Mouse (Mus musculus): Measurements from ENCODE around the gene Derl3. TPM values are rescaled to one million over a fixed set of nuclear protein-coding genes. Genes with fewer than 3 reads are reported as not detected.

Gene Derl3
- total and polyA plus RNA-seq, 2 experiments from 2014 or later = 0.63 to 1.8 TPM

- Histone ChIP-seq H3K36me3 (ENCODE audit: insufficient read depth, low read length) (peaks cover 39% of the 10 kb centered on the region), H3K27me3 (ENCODE audit: insufficient read depth, low read length) (no peaks in the 10 kb centered on the region), H3K9ac (replicated peaks; ENCODE audit: low read length) (no peak overlapping the region), H3K4me2 (ENCODE audit: low read depth, low read length) (no peak overlapping the region), H3K27ac (no peak overlapping the region), H3K4me3 (ENCODE audit: low read length) (no peak overlapping the region), H3K9me3 (ENCODE audit: low read length) (no peaks in the 10 kb centered on the region), H3K4me1 (ENCODE audit: insufficient read depth, low read length) (peaks cover 4% of the 10 kb centered on the region)
- ATAC-seq (no peak), DNase-seq (ENCODE audit: low spot score) (no peak)
- 77% methylated on average over 1 of the region's 1 CpGs for WGBS
- no peak for TF ChIP-seq CTCF (IDR thresholded peaks at IDR 0.05; ENCODE audit: low read depth)
Measured at GRCm38 (mm10) chr10:75896208-75896607, 3.0 kb downstream of the Derl3 start.

- Histone ChIP-seq H3K4me2 (ENCODE audit: low read depth, low read length) (no peak overlapping the region), H3K9me3 (ENCODE audit: low read length) (no peaks in the 10 kb centered on the region), H3K4me1 (ENCODE audit: insufficient read depth, low read length) (peaks cover 4% of the 10 kb centered on the region), H3K9ac (replicated peaks; ENCODE audit: low read length) (no peak overlapping the region), H3K4me3 (ENCODE audit: low read length) (no peak overlapping the region), H3K36me3 (ENCODE audit: insufficient read depth, low read length) (peaks cover 50% of the 10 kb centered on the region), H3K27me3 (ENCODE audit: insufficient read depth, low read length) (no peaks in the 10 kb centered on the region), H3K27ac (no peak overlapping the region)
- 27% methylated on average over 6 of the region's 6 CpGs for WGBS
- peak; percentile 76 for DNase-seq (ENCODE audit: low spot score)
- no peak for ATAC-seq
- peak; percentile 85 for TF ChIP-seq CTCF (IDR thresholded peaks at IDR 0.05; ENCODE audit: low read depth)
Measured at GRCm38 (mm10) chr10:75897373-75897772, 4.2 kb downstream of the Derl3 start.

- DNase-seq (ENCODE audit: low spot score) (no peak), ATAC-seq (no peak)
- 68% methylated on average over 6 of the region's 6 CpGs for WGBS
- H3K27ac ChIP-seq = peak overlapping the region; percentile 43
- H3K4me2 ChIP-seq (ENCODE audit: low read depth, low read length) = no peak overlapping the region
- no peaks in the 10 kb centered on the region for H3K9me3 ChIP-seq (ENCODE audit: low read length)
- H3K9ac ChIP-seq (replicated peaks; ENCODE audit: low read length) = no peak overlapping the region
- peaks cover 57% of the 10 kb centered on the region for H3K36me3 ChIP-seq (ENCODE audit: insufficient read depth, low read length)
- no peak for TF ChIP-seq CTCF (IDR thresholded peaks at IDR 0.05; ENCODE audit: low read depth)
- peaks cover 4% of the 10 kb centered on the region for H3K4me1 ChIP-seq (ENCODE audit: insufficient read depth, low read length)
- H3K27me3 ChIP-seq (ENCODE audit: insufficient read depth, low read length) = no peaks in the 10 kb centered on the region
- H3K4me3 ChIP-seq (ENCODE audit: low read length) = no peak overlapping the region
Measured at GRCm38 (mm10) chr10:75898039-75898564, 4.9 kb downstream of the Derl3 start.

GRCm38 (mm10) chr10:75898846-75899245 is 5.6 kb downstream of the Derl3 start:
- peak; percentile 24 for DNase-seq (ENCODE audit: low spot score)
- TF ChIP-seq CTCF (IDR thresholded peaks at IDR 0.05; ENCODE audit: low read depth) = no peak
- Histone ChIP-seq H3K36me3 (ENCODE audit: insufficient read depth, low read length) (peaks cover 64% of the 10 kb centered on the region), H3K9me3 (ENCODE audit: low read length) (no peaks in the 10 kb centered on the region), H3K27me3 (ENCODE audit: insufficient read depth, low read length) (no peaks in the 10 kb centered on the region), H3K4me1 (ENCODE audit: insufficient read depth, low read length) (no peaks in the 10 kb centered on the region), H3K9ac (replicated peaks; ENCODE audit: low read length) (no peak overlapping the region), H3K4me3 (ENCODE audit: low read length) (no peak overlapping the region), H3K4me2 (ENCODE audit: low read depth, low read length) (no peak overlapping the region), H3K27ac (peak overlapping the region; percentile 43)
- WGBS = 54% methylated on average over 3 of the region's 3 CpGs
- peak; percentile 44; the same call in 1 of the 2 replicates for ATAC-seq

DNA sequence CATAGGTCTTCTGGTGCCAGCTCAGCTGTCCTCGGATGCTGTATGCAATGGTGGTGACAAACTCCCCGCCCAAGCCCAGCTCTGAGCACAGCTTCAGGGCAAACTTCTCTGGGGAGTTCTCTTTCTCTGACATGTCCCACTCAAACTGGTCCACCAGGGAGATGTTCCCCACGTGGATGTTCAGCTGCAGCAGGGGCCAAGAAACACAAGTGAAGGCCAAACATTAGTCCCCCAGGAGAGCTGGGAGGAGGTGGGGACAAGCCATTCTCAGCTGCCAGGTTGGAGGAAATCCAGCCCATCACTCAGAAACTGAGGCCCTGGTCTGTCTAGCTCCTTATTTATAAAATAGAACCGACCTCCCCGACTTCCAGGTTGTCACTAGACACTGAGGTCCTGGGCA is 11.2 kb downstream of the Derl3 start:
- Histone ChIP-seq H3K9ac (replicated peaks; ENCODE audit: low read length) (no peak overlapping the region), H3K9me3 (ENCODE audit: low read length) (no peaks in the 10 kb centered on the region), H3K27me3 (ENCODE audit: insufficient read depth, low read length) (no peaks in the 10 kb centered on the region), H3K36me3 (ENCODE audit: insufficient read depth, low read length) (peaks cover 80% of the 10 kb centered on the region), H3K4me1 (ENCODE audit: insufficient read depth, low read length) (no peaks in the 10 kb centered on the region), H3K4me3 (ENCODE audit: low read length) (no peak overlapping the region), H3K4me2 (ENCODE audit: low read depth, low read length) (no peak overlapping the region), H3K27ac (no peak overlapping the region)
- 80% methylated on average over 5 of the region's 5 CpGs for whole genome bisulfite sequencing
- no peak for TF ChIP-seq CTCF (IDR thresholded peaks at IDR 0.05; ENCODE audit: low read depth)
- DNase-seq (ENCODE audit: low spot score) = no peak
- no peak for ATAC-seq

DNA sequence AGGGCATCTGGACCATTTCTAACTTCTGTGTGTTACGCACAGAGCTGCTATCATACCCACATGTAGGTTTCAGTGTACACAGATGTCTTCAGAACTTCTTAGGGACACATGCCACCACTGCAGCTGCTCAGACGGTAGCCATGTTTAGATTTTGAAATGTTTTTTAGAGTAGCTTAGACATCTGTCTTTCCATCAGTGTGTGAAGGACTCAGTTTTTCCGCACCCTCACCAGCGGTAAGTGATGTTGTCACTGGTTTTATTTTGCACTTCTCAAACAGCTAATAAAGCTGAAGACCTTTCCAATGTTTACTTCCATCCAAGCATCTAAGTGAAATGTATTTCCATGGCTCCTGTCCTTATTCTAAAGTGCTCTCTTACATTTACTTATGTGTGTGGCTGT is 13.7 kb downstream of the Derl3 start:
- Histone ChIP-seq H3K27ac (no peak overlapping the region), H3K9me3 (ENCODE audit: low read length) (no peaks in the 10 kb centered on the region), H3K27me3 (ENCODE audit: insufficient read depth, low read length) (no peaks in the 10 kb centered on the region), H3K4me2 (ENCODE audit: low read depth, low read length) (no peak overlapping the region), H3K9ac (replicated peaks; ENCODE audit: low read length) (no peak overlapping the region), H3K4me3 (ENCODE audit: low read length) (no peak overlapping the region), H3K36me3 (ENCODE audit: insufficient read depth, low read length) (peaks cover 83% of the 10 kb centered on the region), H3K4me1 (ENCODE audit: insufficient read depth, low read length) (no peaks in the 10 kb centered on the region)
- TF ChIP-seq CTCF (IDR thresholded peaks at IDR 0.05; ENCODE audit: low read depth) = no peak
- no peak for ATAC-seq
- no peak for DNase-seq (ENCODE audit: low spot score)
- WGBS = 95% methylated on average over 4 of the region's 4 CpGs

- H3K36me3 ChIP-seq (ENCODE audit: insufficient read depth, low read length) = peaks cover 54% of the 10 kb centered on the region
- H3K4me1 ChIP-seq (ENCODE audit: insufficient read depth, low read length) = no peaks in the 10 kb centered on the region
- H3K4me3 ChIP-seq (ENCODE audit: low read length) = no peak overlapping the region
- 75% methylated on average over 2 of the region's 2 CpGs for WGBS
- no peak overlapping the region for H3K9ac ChIP-seq (replicated peaks; ENCODE audit: low read length)
- no peaks in the 10 kb centered on the region for H3K9me3 ChIP-seq (ENCODE audit: low read length)
- H3K27ac ChIP-seq = no peak overlapping the region
- TF ChIP-seq CTCF (IDR thresholded peaks at IDR 0.05; ENCODE audit: low read depth) = no peak
- no peaks in the 10 kb centered on the region for H3K27me3 ChIP-seq (ENCODE audit: insufficient read depth, low read length)
- no peak overlapping the region for H3K4me2 ChIP-seq (ENCODE audit: low read depth, low read length)
- DNase-seq (ENCODE audit: low spot score) (no peak), ATAC-seq (no peak)
Measured at GRCm38 (mm10) chr10:75910698-75911097, 17.5 kb downstream of the Derl3 start.
